Mouse (Mus musculus): ENCODE data around the gene Usp29.

Usp29 gene

GRCm38 (mm10) chr7:6730241-6730640 is at the start of gene Usp29, which contains the start of gene Peg3:
Gene Usp29 (plus strand): TSS chr7:6730578.
Gene Peg3 (minus strand): TSS chr7:6730431.
- Histone ChIP-seq H3K4me3 (replicated peaks; ENCODE audit: low read length) (peak within 1 kb of the TSS; percentile 88), H3K9me3 (ENCODE audit: low read length) (peaks cover 75% of the 10 kb centered on the region), H3K4me1 (replicated peaks; ENCODE audit: low read depth, low read length) (peaks cover 21% of the 10 kb centered on the region), H3K27me3 (ENCODE audit: insufficient read depth, low read length) (no peaks in the 10 kb centered on the region), H3K36me3 (ENCODE audit: insufficient read depth, low read length) (peaks cover 10% of the 10 kb centered on the region)
- no peak for TF ChIP-seq POU5F1 (IDR thresholded peaks at IDR 0.05; ENCODE audit: borderline replicate concordance, low read length)
- TF ChIP-seq CTCF (conservative IDR thresholded peaks at IDR 0.05; ENCODE audit: low read length), result no peak
- TF ChIP-seq NANOG (IDR thresholded peaks at IDR 0.05; ENCODE audit: borderline replicate concordance, low read length), result no peak

GRCm38 (mm10) chr7:6685511-6685910 is 44.9 kb upstream of the Usp29 start:
- no peaks in the 10 kb centered on the region for H3K9me3 ChIP-seq (ENCODE audit: low read length)
- H3K27me3 ChIP-seq (ENCODE audit: insufficient read depth, low read length), result no peaks in the 10 kb centered on the region
- TF ChIP-seq NANOG (IDR thresholded peaks at IDR 0.05; ENCODE audit: borderline replicate concordance, low read length) (no peak), CTCF (conservative IDR thresholded peaks at IDR 0.05; ENCODE audit: low read length) (no peak), POU5F1 (IDR thresholded peaks at IDR 0.05; ENCODE audit: borderline replicate concordance, low read length) (no peak)
- no peak overlapping the region for H3K4me3 ChIP-seq (replicated peaks; ENCODE audit: low read length)
- H3K4me1 ChIP-seq (replicated peaks; ENCODE audit: low read depth, low read length), result no peaks in the 10 kb centered on the region
- no peaks in the 10 kb centered on the region for H3K36me3 ChIP-seq (ENCODE audit: insufficient read depth, low read length)

- H3K27me3 ChIP-seq (ENCODE audit: insufficient read depth, low read length), result peaks cover 2% of the 10 kb centered on the region
- H3K36me3 ChIP-seq (ENCODE audit: insufficient read depth, low read length), result no peaks in the 10 kb centered on the region
- H3K4me3 ChIP-seq (replicated peaks; ENCODE audit: low read length), result peak within 1 kb of the TSS; percentile 74
- TF ChIP-seq NANOG (IDR thresholded peaks at IDR 0.05; ENCODE audit: borderline replicate concordance, low read length) (no peak), CTCF (conservative IDR thresholded peaks at IDR 0.05; ENCODE audit: low read length) (peak; percentile 14; the same call in 1 of the 2 replicates)
- peaks cover 22% of the 10 kb centered on the region for H3K4me1 ChIP-seq (replicated peaks; ENCODE audit: low read depth, low read length)
- H3K9me3 ChIP-seq (ENCODE audit: low read length), result no peaks in the 10 kb centered on the region
Observed at GRCm38 (mm10) chr7:6696241-6697045, 33.9 kb upstream of the Usp29 start, which contains the start of gene Zim1. Gene Zim1 (minus strand): TSS chr7:6696450.

- Histone ChIP-seq H3K4me1 (replicated peaks; ENCODE audit: low read depth, low read length) (peaks cover 22% of the 10 kb centered on the region), H3K36me3 (ENCODE audit: insufficient read depth, low read length) (no peaks in the 10 kb centered on the region), H3K4me3 (replicated peaks; ENCODE audit: low read length) (no peak overlapping the region), H3K9me3 (ENCODE audit: low read length) (no peaks in the 10 kb centered on the region), H3K27me3 (ENCODE audit: insufficient read depth, low read length) (peaks cover 2% of the 10 kb centered on the region)
- TF ChIP-seq NANOG (IDR thresholded peaks at IDR 0.05; ENCODE audit: borderline replicate concordance, low read length) (no peak), CTCF (conservative IDR thresholded peaks at IDR 0.05; ENCODE audit: low read length) (no peak), POU5F1 (IDR thresholded peaks at IDR 0.05; ENCODE audit: borderline replicate concordance, low read length) (no peak)
Observed at GRCm38 (mm10) chr7:6699230-6699629, 31.1 kb upstream of the Usp29 start.

- Histone ChIP-seq H3K36me3 (ENCODE audit: insufficient read depth, low read length) (peaks cover 70% of the 10 kb centered on the region), H3K27me3 (ENCODE audit: insufficient read depth, low read length) (0 out of 2 replicates have a peak, but pooled peaks cover 4% of the 10 kb centered on the region), H3K9me3 (ENCODE audit: low read length) (no peaks in the 10 kb centered on the region), H3K4me1 (replicated peaks; ENCODE audit: low read depth, low read length) (no peaks in the 10 kb centered on the region), H3K4me3 (replicated peaks; ENCODE audit: low read length) (no peak overlapping the region)
- TF ChIP-seq CTCF (conservative IDR thresholded peaks at IDR 0.05; ENCODE audit: low read length) (no peak), NANOG (IDR thresholded peaks at IDR 0.05; ENCODE audit: borderline replicate concordance, low read length) (no peak), POU5F1 (IDR thresholded peaks at IDR 0.05; ENCODE audit: borderline replicate concordance, low read length) (no peak)
Observed at GRCm38 (mm10) chr7:6707416-6708015, 22.9 kb upstream of the Usp29 start.

GRCm38 (mm10) chr7:6708451-6709180 is 21.8 kb upstream of the Usp29 start:
- Histone ChIP-seq H3K9me3 (ENCODE audit: low read length) (no peaks in the 10 kb centered on the region), H3K27me3 (ENCODE audit: insufficient read depth, low read length) (0 out of 2 replicates have a peak, but pooled peaks cover 4% of the 10 kb centered on the region), H3K36me3 (ENCODE audit: insufficient read depth, low read length) (peaks cover 80% of the 10 kb centered on the region), H3K4me3 (replicated peaks; ENCODE audit: low read length) (no peak overlapping the region), H3K4me1 (replicated peaks; ENCODE audit: low read depth, low read length) (no peaks in the 10 kb centered on the region)
- no peak for TF ChIP-seq NANOG (IDR thresholded peaks at IDR 0.05; ENCODE audit: borderline replicate concordance, low read length)
- no peak for TF ChIP-seq POU5F1 (IDR thresholded peaks at IDR 0.05; ENCODE audit: borderline replicate concordance, low read length)
- no peak for TF ChIP-seq CTCF (conservative IDR thresholded peaks at IDR 0.05; ENCODE audit: low read length)

- TF ChIP-seq POU5F1 (IDR thresholded peaks at IDR 0.05; ENCODE audit: borderline replicate concordance, low read length) (no peak), CTCF (conservative IDR thresholded peaks at IDR 0.05; ENCODE audit: low read length) (no peak), NANOG (IDR thresholded peaks at IDR 0.05; ENCODE audit: borderline replicate concordance, low read length) (no peak)
- H3K9me3 ChIP-seq (ENCODE audit: low read length), result no peaks in the 10 kb centered on the region
Observed at GRCm38 (mm10) chr7:6709396-6709795, 21.0 kb upstream of the Usp29 start.

More at GRCm38 (mm10) chr7:6709396-6709795, 21.0 kb upstream of the Usp29 start:
- Histone ChIP-seq H3K4me3 (replicated peaks; ENCODE audit: low read length) (no peak overlapping the region), H3K4me1 (replicated peaks; ENCODE audit: low read depth, low read length) (no peaks in the 10 kb centered on the region), H3K36me3 (ENCODE audit: insufficient read depth, low read length) (peaks cover 86% of the 10 kb centered on the region), H3K27me3 (ENCODE audit: insufficient read depth, low read length) (0 out of 2 replicates have a peak, but pooled peaks cover 4% of the 10 kb centered on the region)
